Mouse (Mus musculus) lung, adult 2 months (tissue): ENCODE data around the gene Trim6. TPM values are rescaled to one million over a fixed set of nuclear protein-coding genes. Genes with fewer than 3 reads are reported as not detected.
A peak's percentile ranks its signal among the peaks of the same experiment; 100 is the strongest.

Experiments
- DNase-seq: peaks from one replicate; pipeline ENCODE4 v3.0.0; 2022
- H3K4me1 ChIP-seq: fragments of 200-500 bp; 2 replicates; pipeline ENCODE4 v1.6.1; 2011; ENCODE audit warnings: low read length; ENCODE audit not compliant: control insufficient read depth, insufficient read depth
- H3K4me3 ChIP-seq: fragments of 200-500 bp; replicated peaks from 2 replicates; pipeline ENCODE3; 2011; ENCODE audit warnings: low read depth, mild to moderate bottlenecking, control low read depth, low read length; ENCODE audit errors: extremely low read depth
- CTCF ChIP-seq: fragments of 200-500 bp; IDR thresholded peaks from 2 replicates; pipeline ENCODE4 v1.5.1; 2011; ENCODE audit warnings: mild to moderate bottlenecking, low read length, control low read depth; ENCODE audit not compliant: insufficient read depth
- POLR2A ChIP-seq: fragments of 200-500 bp; IDR thresholded peaks from 2 replicates; pipeline ENCODE4 v1.6.1; 2011; ENCODE audit warnings: low read depth, mild to moderate bottlenecking, control low read depth, low read length, borderline replicate concordance; ENCODE audit errors: extremely low read depth
- WGBS: fragments of 180-500 bp; shearing (Covaris S2); methylation state at CpG from one replicate; pipeline ENCODE4 v1.1.7; 2018; 5-methylcytosine and 5-hydroxymethylcytosine counted together
- polyA plus RNA-seq: library from polyadenylated mRNA; depleted of rRNA; stranded (reverse); fragments of >200 nt; gene quantifications from 2 replicates; pipeline ENCODE4 v1.2.3, GENCODE M21; 2012; rRNA removed

Trim6 gene
- polyA plus RNA-seq = 0.88 and 1.3 TPM in 2 replicates

- WGBS = 2% methylated on average over 37 of the region's 37 CpGs
- DNase-seq = peak; percentile 81
- Histone ChIP-seq H3K4me3 (peak within 1 kb of the TSS; percentile 58), H3K4me1 (no peaks in the 10 kb centered on the region)
- TF ChIP-seq CTCF (no peak), POLR2A (no peak; the same call in 1 of the 2 replicates)
These were observed at the start of gene Trim6 for GRCm38 (mm10) chr7:104218701-104219569. TSS of gene Trim6 (plus strand) at chr7:104218793.

DNA sequence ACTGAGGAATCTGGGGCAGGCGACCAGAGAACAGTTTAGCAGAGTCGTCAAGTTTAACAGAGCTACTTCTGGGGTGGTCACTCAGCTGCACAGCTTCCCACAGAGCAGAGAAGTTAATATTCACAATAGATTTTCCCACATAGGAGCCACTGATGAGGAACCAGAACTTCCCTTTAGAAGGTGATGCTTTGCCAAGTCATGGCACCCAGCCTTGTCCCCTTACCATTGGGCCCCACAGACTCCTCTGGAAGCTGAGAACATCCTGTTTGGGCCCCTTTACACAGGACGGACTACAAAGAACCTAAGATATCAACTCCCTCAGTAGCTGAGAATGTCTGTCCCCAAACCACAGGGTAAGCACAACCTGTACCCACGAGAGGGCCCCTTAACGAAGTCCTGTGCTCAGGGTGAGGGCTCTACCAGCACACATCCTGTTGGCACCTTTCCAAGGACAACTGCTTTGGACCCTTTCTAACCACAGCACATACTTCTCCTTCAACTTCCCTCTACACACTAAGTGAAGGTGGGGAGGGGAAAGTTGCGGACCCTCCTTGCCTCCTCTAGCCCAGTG, 48.9 kb upstream of the Trim6 start:
- H3K4me1 ChIP-seq = no peaks in the 10 kb centered on the region
- H3K4me3 ChIP-seq = no peak overlapping the region
- TF ChIP-seq POLR2A (no peak), CTCF (no peak)
- no peak for DNase-seq
- 43% methylated on average over 6 of the region's 6 CpGs for whole genome bisulfite sequencing

- DNase-seq = no peak
- TF ChIP-seq CTCF = no peak
- no peak for TF ChIP-seq POLR2A
- H3K4me3 ChIP-seq = no peak overlapping the region
- WGBS = 66% methylated on average over 1 of the region's 1 CpGs
- no peaks in the 10 kb centered on the region for H3K4me1 ChIP-seq
These were observed 43.5 kb upstream of the Trim6 start for GRCm38 (mm10) chr7:104175085-104175484.

- TF ChIP-seq CTCF (no peak), POLR2A (no peak)
These were observed 40.1 kb upstream of the Trim6 start for GRCm38 (mm10) chr7:104178422-104179054.

GRCm38 (mm10) chr7:104179074-104179473, 39.5 kb upstream of the Trim6 start:
- H3K4me3 ChIP-seq = no peak overlapping the region
- WGBS = 83% methylated on average over 1 of the region's 1 CpGs
- TF ChIP-seq CTCF = no peak
- TF ChIP-seq POLR2A = no peak
- no peaks in the 10 kb centered on the region for H3K4me1 ChIP-seq
- no peak for DNase-seq

More at GRCm38 (mm10) chr7:104178422-104179054, 40.1 kb upstream of the Trim6 start:
- H3K4me3 ChIP-seq = no peak overlapping the region
- no peaks in the 10 kb centered on the region for H3K4me1 ChIP-seq
- DNase-seq = no peak
- 63% methylated on average over 5 of the region's 5 CpGs for WGBS

DNA sequence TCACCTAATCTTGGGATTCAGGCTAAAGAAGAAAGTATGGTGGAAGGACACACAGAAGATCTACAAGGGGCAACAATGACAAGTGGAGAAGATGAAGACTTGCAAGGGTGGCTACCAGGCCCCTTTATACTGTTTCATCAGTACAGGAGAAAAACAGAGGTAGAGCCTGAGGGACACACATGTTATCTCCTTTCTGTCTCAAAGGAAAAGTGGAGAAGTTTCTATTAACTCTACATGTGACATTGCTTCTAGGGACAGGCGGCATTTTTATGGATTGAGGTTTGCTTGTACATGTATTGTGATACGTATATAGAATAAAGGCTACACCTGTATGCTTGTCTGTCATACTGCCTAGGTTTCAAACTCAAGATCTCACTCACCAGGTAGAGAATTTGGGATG, 35.3 kb upstream of the Trim6 start, which contains the start of gene Olfr648:
TSS of gene Olfr648 (minus strand) at position 101 of the 400 bp plus-strand sequence.
- H3K4me3 ChIP-seq = no peak within 1 kb of the TSS
- no peak for DNase-seq
- WGBS = 79% methylated on average over 2 of the region's 2 CpGs
- H3K4me1 ChIP-seq = no peaks in the 10 kb centered on the region
- no peak for TF ChIP-seq CTCF
- no peak for TF ChIP-seq POLR2A

- WGBS = 54% methylated on average over 9 of the region's 9 CpGs
- no peak for TF ChIP-seq POLR2A
- TF ChIP-seq CTCF = no peak
- Histone ChIP-seq H3K4me3 (no peak overlapping the region), H3K4me1 (no peaks in the 10 kb centered on the region)
- DNase-seq = no peak
These were observed 27.3 kb upstream of the Trim6 start for GRCm38 (mm10) chr7:104191275-104191674.

DNA sequence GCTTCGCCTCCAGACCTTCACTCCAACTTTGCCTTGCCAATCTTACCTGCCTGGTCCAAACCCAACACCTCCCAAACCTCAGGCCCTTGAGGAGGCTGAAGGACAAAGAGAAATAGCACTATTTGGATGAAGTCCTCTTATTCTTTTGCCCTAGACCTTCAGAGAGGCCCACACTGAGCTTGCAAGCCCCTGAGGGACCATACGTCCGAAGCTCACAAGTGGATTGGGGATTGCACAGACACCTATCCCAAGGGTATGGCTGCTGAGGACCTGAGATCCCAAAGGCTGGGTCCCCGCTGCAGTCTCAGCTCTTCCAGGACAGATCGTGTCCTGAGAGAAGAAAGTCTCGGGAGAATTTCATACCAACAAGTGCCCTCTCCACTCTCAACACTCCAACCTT, 22.7 kb upstream of the Trim6 start, which contains the start of gene Olfr649:
TSS of gene Olfr649 (minus strand) at position 101 of the 400 bp plus-strand sequence.
- TF ChIP-seq CTCF (no peak), POLR2A (no peak)
- Histone ChIP-seq H3K4me1 (no peaks in the 10 kb centered on the region), H3K4me3 (no peak within 1 kb of the TSS)
- 78% methylated on average over 6 of the region's 6 CpGs for WGBS
- DNase-seq = no peak

DNA sequence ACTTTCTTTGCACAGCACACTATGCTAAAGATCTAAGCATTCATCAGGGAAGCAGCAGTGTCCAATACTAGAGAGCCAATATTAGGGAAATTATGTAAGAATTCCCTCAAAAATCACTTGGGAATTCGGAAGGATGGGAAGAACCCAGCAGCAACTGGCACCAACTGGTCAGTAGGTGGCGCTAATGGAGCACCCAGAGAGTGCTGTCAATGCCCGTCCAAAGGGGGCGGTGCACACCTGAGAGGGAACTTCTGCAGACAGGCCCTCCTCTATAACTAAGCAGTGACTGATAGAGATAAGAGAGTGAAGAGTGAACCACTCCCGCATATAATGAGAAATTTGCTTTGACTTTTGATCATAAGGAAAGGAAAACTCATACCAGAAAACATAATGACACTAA, 18.8 kb upstream of the Trim6 start:
- no peaks in the 10 kb centered on the region for H3K4me1 ChIP-seq
- peak; percentile 67 for DNase-seq
- WGBS = 1% methylated on average over 5 of the region's 5 CpGs
- no peak overlapping the region for H3K4me3 ChIP-seq
- TF ChIP-seq CTCF (peak; percentile 99), POLR2A (no peak)

DNA sequence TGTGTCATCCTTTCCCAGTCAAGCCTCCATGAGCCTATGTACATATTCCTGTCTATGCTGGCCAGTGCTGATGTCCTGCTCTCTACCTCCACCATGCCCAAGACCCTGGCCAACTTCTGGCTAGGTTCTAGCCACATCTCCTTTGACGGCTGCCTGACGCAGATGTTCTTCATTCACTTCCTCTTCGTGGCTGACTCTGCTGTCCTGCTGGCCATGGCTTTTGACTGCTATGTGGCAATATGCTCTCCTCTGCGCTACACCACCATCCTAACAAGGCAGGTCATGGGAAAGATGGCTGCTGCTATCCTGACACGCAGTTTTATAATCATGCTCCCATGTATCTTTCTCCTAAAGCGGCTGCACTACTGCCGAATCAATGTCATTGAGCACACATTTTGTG, 12.4 kb upstream of the Trim6 start:
- Histone ChIP-seq H3K4me3 (no peak overlapping the region), H3K4me1 (no peaks in the 10 kb centered on the region)
- DNase-seq = no peak
- 83% methylated on average over 7 of the region's 7 CpGs for WGBS
- no peak for TF ChIP-seq POLR2A
- no peak for TF ChIP-seq CTCF
